ENCODE assay signal across 12 mouse cellular contexts in genomic region chr10:126717961-126718360, GRCm38 (mm10).
A peak's percentile ranks its signal among the peaks of the same experiment; 100 is the strongest.
DNase-seq lines count a peak whose midpoint lies in the region; TF ChIP-seq lines count a peak whose summit lies in the region.
"Had no signal": no experiment of that assay in that cellular context is flagged by ENCODE, and none has a peak within 500 bp of the region (broad histone marks: within the 10 kb centered on the region; RNA-seq: fewer than 3 reads in every experiment).

No protein-coding gene starts in this region.

- no peak for TF ChIP-seq CTCF in layer of hippocampus, adult 2 months (conservative IDR thresholded peaks at IDR 0.05)

- H3K27ac ChIP-seq in layer of hippocampus, adult 2 months = no peak overlapping the region
- H3K27ac ChIP-seq: heart, adult 2 months had no signal

- DNase-seq in cerebellum, adult 8-10 months = peak; percentile 0
- DNase-seq in cerebellum, postnatal 25 days = no peak
- DNase-seq in layer of hippocampus, postnatal 10 days (ENCODE audit: low spot score in 2 of 2) = peak; percentile 7 to 21
- DNase-seq in layer of hippocampus, adult 2 months (ENCODE audit: low spot score in 2 of 2) = no peak
- peak; percentile 14 for DNase-seq in right cerebral cortex, adult 18-20 months
- DNase-seq in right cerebral cortex, postnatal 36 days (ENCODE audit: low spot score in 2 of 2) = no peak
- DNase-seq in cerebellum, postnatal 14 days = peak; percentile 4 to 6
- no peak for DNase-seq in urinary bladder, postnatal 36 days (ENCODE audit: low spot score in 2 of 2)
- DNase-seq: heart, adult 2 months; liver, postnatal 0 days; retina, postnatal 1 day; thymus, adult 2 months had no signal

- H3K4me3 ChIP-seq in layer of hippocampus, adult 2 months = no peak overlapping the region
- H3K4me3 ChIP-seq: heart, adult 2 months had no signal

Comparison
In these comparisons a context has a peak if more than half of its experiments do, and no peak if none do; other contexts are left out.
1. DNase-seq: peak in cerebellum, adult 8-10 months (single experiment), layer of hippocampus, postnatal 10 days (2 of 2), right cerebral cortex, adult 18-20 months (single experiment) and cerebellum, postnatal 14 days (2 of 2); none in cerebellum, postnatal 25 days (0 of 2), layer of hippocampus, adult 2 months (0 of 2), right cerebral cortex, postnatal 36 days (0 of 2) and urinary bladder, postnatal 36 days (0 of 2).